Mouse (Mus musculus): ENCODE measurements around the gene Smc2. TPM values are rescaled to one million over a fixed set of nuclear protein-coding genes. Genes with fewer than 3 reads are reported as not detected.
"Not testable (repeated sequence)": the region's sequence is repeated elsewhere in the genome, so short reads cannot be mapped to it uniquely, and the experiment has no call there.

Gene Smc2
- polyA plus RNA-seq, 1 experiment, result 2.5 TPM

DNA sequence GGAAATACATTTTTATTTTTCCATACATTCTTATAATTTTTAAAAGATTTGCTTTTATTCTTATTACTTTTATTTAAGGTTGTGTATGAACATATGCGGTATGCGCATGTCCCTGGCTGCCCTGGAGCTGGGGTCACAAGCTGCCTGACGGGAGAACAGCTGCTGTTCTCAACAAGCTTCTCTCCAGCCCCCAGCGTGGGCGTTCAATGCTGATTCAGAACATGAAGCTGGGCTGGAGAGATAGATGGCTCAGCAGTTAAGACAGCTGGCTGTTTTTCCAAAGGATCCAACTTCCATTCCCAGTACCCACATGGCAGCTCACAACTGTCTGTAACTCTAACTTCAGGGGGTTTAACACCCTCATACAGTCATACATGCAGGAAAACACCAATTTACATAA lies 22.3 kb downstream of the Smc2 start:
- WGBS, result 76% methylated on average over 5 of the region's 5 CpGs
- no peak overlapping the region for H3K4me3 ChIP-seq (replicated peaks; ENCODE audit: insufficient read depth, low read depth, low read length)
- no peak for TF ChIP-seq CTCF (IDR thresholded peaks at IDR 0.05; ENCODE audit: borderline replicate concordance, insufficient read depth, low read depth, low read length)
- TF ChIP-seq POLR2A (IDR thresholded peaks at IDR 0.05; ENCODE audit: borderline replicate concordance, insufficient read depth, low read length), result no peak
- no peak overlapping the region for H3K27ac ChIP-seq (ENCODE audit: insufficient read depth, low read length)
- H3K27me3 ChIP-seq (ENCODE audit: control insufficient read depth, insufficient read depth, low read length), result no peaks in the 10 kb centered on the region
- H3K4me1 ChIP-seq (ENCODE audit: control insufficient read depth, insufficient read depth, low read length), result no peaks in the 10 kb centered on the region
- DNase-seq, result no peak

DNA sequence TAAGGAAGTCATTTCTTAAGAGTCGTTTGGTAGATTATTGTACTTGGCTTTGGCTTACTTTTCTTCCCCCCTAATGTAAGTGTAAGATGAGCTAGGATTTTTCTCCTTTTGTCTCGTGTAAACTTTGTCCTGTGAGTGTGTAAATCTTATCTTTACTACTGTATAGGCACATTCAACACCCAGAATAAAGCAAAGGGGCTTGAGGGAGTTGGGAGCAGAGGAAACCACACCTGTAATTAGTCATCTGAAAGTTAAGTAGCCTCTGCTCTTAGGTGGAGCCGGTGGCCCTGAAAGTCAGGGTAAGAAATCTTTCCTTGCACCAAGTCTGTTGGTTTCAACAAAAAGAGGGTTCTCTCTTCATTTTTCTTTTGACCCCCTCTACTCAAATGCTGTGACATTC lies 34.4 kb downstream of the Smc2 start:
- Histone ChIP-seq H3K27me3 (ENCODE audit: control insufficient read depth, insufficient read depth, low read length) (no peaks in the 10 kb centered on the region), H3K27ac (ENCODE audit: insufficient read depth, low read length) (no peak overlapping the region), H3K4me3 (replicated peaks; ENCODE audit: insufficient read depth, low read depth, low read length) (no peak overlapping the region), H3K4me1 (ENCODE audit: control insufficient read depth, insufficient read depth, low read length) (no peaks in the 10 kb centered on the region)
- 90% methylated on average over 3 of the region's 3 CpGs for whole genome bisulfite sequencing
- TF ChIP-seq CTCF (IDR thresholded peaks at IDR 0.05; ENCODE audit: borderline replicate concordance, insufficient read depth, low read depth, low read length), result no peak
- TF ChIP-seq POLR2A (IDR thresholded peaks at IDR 0.05; ENCODE audit: borderline replicate concordance, insufficient read depth, low read length), result no peak
- DNase-seq, result no peak

DNA sequence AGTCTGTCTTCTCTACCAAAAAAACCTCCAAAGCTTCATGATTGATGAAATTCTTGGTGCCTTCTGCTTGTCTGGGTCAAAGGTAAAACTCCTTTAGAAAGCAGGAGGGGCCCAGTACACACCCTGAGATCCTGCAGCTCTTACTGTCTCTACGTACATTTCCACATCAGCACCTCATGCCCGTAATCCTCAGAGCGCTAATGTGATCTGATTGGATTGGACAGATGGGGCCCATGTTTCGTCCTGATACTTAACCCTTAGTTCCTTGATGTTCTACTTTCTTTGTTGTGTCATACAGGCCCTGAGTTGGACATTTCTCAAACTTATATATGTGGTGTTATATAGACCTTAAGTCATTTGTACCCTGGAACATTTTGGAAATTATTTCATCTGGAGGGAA lies 48.4 kb downstream of the Smc2 start:
- WGBS, result 44% methylated on average over 4 of the region's 4 CpGs

DNA sequence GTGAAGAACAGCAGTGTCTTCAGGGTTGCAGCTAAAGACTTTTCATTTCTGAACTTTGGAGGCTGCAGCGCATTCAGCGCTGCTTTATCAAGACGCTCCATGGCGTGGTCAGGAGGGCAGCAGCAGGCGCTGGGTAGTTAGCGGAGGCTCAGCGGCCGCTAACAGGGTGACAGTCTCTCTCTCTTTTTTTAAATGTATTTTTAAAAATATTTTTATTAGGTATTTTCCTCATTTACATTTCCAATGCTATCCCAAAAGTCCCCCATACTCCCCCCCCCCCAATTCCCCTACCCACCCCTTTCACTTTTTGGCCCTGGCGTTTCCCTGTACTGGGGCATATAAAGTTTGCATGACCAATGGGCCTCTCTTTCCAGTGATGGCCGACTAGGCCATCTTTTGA lies 58.1 kb downstream of the Smc2 start, which contains the start of gene Vma21-ps:
Gene Vma21-ps (minus strand): TSS at position 101 of the 400 bp plus-strand sequence.
- not testable (repeated sequence) for H3K27me3 ChIP-seq (ENCODE audit: control insufficient read depth, insufficient read depth, low read length); H3K27ac ChIP-seq (ENCODE audit: insufficient read depth, low read length); DNase-seq; H3K4me1 ChIP-seq (ENCODE audit: control insufficient read depth, insufficient read depth, low read length); H3K4me3 ChIP-seq (replicated peaks; ENCODE audit: insufficient read depth, low read depth, low read length)
- WGBS, result 95% methylated on average over 10 of the region's 10 CpGs

More for the DNA sequence above, 48.4 kb downstream of the Smc2 start:
- Histone ChIP-seq H3K27ac (ENCODE audit: insufficient read depth, low read length) (no peak overlapping the region), H3K4me1 (ENCODE audit: control insufficient read depth, insufficient read depth, low read length) (no peaks in the 10 kb centered on the region), H3K27me3 (ENCODE audit: control insufficient read depth, insufficient read depth, low read length) (no peaks in the 10 kb centered on the region), H3K4me3 (replicated peaks; ENCODE audit: insufficient read depth, low read depth, low read length) (no peak overlapping the region)
- no peak for DNase-seq
- TF ChIP-seq CTCF (IDR thresholded peaks at IDR 0.05; ENCODE audit: borderline replicate concordance, insufficient read depth, low read depth, low read length), result no peak

DNA sequence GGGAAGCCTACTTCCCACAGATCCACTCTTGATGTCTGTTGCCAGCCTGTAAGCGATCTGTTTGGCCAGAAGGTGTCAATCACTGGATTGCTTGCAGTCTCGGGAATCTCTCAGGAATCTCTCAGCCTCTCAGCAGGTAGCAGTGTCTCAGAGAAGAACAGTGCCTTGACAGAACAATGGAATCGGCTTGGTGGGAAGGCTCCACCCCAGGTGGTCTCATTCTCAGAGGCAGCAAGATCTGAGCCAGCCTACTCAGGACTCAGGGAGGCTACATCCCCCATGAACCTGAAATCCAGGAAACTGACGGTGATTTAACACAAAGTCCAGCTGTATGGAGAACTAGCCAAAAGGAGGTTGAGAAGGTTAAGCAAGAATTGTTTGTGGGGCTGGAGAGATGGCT lies 78.5 kb downstream of the Smc2 start:
- H3K27me3 ChIP-seq (ENCODE audit: control insufficient read depth, insufficient read depth, low read length), result no peaks in the 10 kb centered on the region
- 23% methylated on average over 4 of the region's 4 CpGs for WGBS
- DNase-seq, result no peak
- no peak overlapping the region for H3K4me3 ChIP-seq (replicated peaks; ENCODE audit: insufficient read depth, low read depth, low read length)
- no peak overlapping the region for H3K27ac ChIP-seq (ENCODE audit: insufficient read depth, low read length)
- TF ChIP-seq POLR2A (IDR thresholded peaks at IDR 0.05; ENCODE audit: borderline replicate concordance, insufficient read depth, low read length), result no peak
- TF ChIP-seq CTCF (IDR thresholded peaks at IDR 0.05; ENCODE audit: borderline replicate concordance, insufficient read depth, low read depth, low read length), result no peak
- no peaks in the 10 kb centered on the region for H3K4me1 ChIP-seq (ENCODE audit: control insufficient read depth, insufficient read depth, low read length)

DNA sequence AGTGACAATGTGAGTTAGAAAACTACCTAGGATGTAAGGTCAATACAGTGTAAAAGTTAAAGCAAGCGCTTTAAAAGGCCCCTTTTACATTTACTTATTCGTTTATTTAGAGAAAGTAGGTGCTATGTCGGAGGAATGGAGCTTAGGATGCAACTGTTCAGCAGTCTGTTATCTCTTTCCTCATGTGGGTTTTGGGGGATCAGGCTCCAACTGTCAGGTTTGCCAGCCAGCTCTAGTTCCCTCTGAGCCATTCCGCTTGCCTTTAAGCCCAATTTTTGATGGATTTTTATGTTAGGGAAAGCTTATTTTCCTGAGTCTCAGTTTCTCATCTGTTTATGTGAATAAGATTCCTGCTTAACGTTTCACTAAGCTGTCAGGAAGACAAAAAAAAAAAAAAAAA lies 80.3 kb downstream of the Smc2 start:
- DNase-seq, result no peak
- Histone ChIP-seq H3K4me1 (ENCODE audit: control insufficient read depth, insufficient read depth, low read length) (no peaks in the 10 kb centered on the region), H3K4me3 (replicated peaks; ENCODE audit: insufficient read depth, low read depth, low read length) (no peak overlapping the region), H3K27me3 (ENCODE audit: control insufficient read depth, insufficient read depth, low read length) (no peaks in the 10 kb centered on the region), H3K27ac (ENCODE audit: insufficient read depth, low read length) (no peak overlapping the region)
- 90% methylated on average over 5 of the region's 5 CpGs for WGBS
- TF ChIP-seq CTCF (IDR thresholded peaks at IDR 0.05; ENCODE audit: borderline replicate concordance, insufficient read depth, low read depth, low read length) (no peak), POLR2A (IDR thresholded peaks at IDR 0.05; ENCODE audit: borderline replicate concordance, insufficient read depth, low read length) (no peak)

DNA sequence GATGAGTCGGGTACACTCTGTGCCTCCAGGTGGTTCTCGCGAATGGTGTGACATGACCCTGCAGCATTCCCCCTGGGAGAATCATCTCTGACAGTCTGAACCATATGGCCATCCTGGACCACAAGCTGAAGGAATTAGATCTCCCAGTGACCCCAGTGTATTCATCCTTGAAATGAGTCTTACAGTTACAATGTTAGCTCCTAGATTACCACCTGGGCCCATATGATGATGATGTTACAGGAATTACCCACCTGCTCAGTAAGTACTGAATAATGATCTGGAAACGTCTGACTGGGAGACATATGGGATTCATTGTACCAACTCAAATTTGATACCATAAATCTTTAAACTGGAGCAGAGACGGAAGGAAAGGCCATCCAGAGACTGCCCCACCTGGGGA lies 87.4 kb downstream of the Smc2 start:
- TF ChIP-seq POLR2A (IDR thresholded peaks at IDR 0.05; ENCODE audit: borderline replicate concordance, insufficient read depth, low read length), result no peak
- TF ChIP-seq CTCF (IDR thresholded peaks at IDR 0.05; ENCODE audit: borderline replicate concordance, insufficient read depth, low read depth, low read length), result no peak
- Histone ChIP-seq H3K4me3 (replicated peaks; ENCODE audit: insufficient read depth, low read depth, low read length) (no peak overlapping the region), H3K4me1 (ENCODE audit: control insufficient read depth, insufficient read depth, low read length) (no peaks in the 10 kb centered on the region), H3K27ac (ENCODE audit: insufficient read depth, low read length) (no peak overlapping the region), H3K27me3 (ENCODE audit: control insufficient read depth, insufficient read depth, low read length) (no peaks in the 10 kb centered on the region)
- WGBS, result 18% methylated on average over 5 of the region's 5 CpGs
- DNase-seq, result peak in 1 of 2 experiments; percentile 0

DNA sequence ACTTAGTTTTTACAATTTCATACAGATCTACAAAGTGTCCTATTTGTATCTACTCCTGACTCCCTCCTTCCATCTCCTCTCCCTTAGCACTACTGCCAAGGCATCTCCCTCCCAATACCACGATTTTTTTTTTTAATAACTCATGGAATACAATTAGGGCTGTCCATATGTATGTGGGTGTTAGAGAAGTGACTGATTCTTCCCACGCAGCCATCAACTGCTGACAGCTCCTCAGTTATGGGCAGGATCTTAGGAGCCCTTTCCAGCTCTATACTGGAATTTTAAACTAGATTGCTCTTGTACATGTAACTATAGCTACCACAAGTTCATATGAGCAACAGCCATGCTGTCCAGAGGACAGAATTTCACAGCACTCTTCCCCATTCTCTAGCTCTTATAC lies 91.6 kb downstream of the Smc2 start:
- no peaks in the 10 kb centered on the region for H3K4me1 ChIP-seq (ENCODE audit: control insufficient read depth, insufficient read depth, low read length)
- H3K27ac ChIP-seq (ENCODE audit: insufficient read depth, low read length), result no peak overlapping the region
- H3K4me3 ChIP-seq (replicated peaks; ENCODE audit: insufficient read depth, low read depth, low read length), result no peak overlapping the region
- WGBS, result 66% methylated on average over 2 of the region's 2 CpGs
- no peaks in the 10 kb centered on the region for H3K27me3 ChIP-seq (ENCODE audit: control insufficient read depth, insufficient read depth, low read length)
- no peak for TF ChIP-seq CTCF (IDR thresholded peaks at IDR 0.05; ENCODE audit: borderline replicate concordance, insufficient read depth, low read depth, low read length)
- TF ChIP-seq POLR2A (IDR thresholded peaks at IDR 0.05; ENCODE audit: borderline replicate concordance, insufficient read depth, low read length), result no peak
- DNase-seq, result no peak

Other genes with a start within 250 kb of the Smc2 start
- 2.0 and 3.3 TPM in 2 replicates for gene Vma21-ps, start 58.0 kb downstream of the Smc2 start, polyA plus RNA-seq (2012; rRNA removed)
- gene Toporsl, start 157.0 kb downstream of the Smc2 start, polyA plus RNA-seq (2012; rRNA removed), result not detected in 2 replicates